ENCODE assay signal across 10 mouse cellular contexts in genomic region chr15:78868826-78869233, GRCm38 (mm10). TPM values are rescaled to one million over a fixed set of nuclear protein-coding genes. Genes with fewer than 3 reads are reported as not detected.
DNase-seq lines count a peak whose midpoint lies in the region; ATAC-seq and TF ChIP-seq lines count a peak whose summit lies in the region.
"Had no signal": no experiment of that assay in that cellular context is flagged by ENCODE, and none has a peak within 500 bp of the region (broad histone marks: within the 10 kb centered on the region; RNA-seq: fewer than 3 reads in every experiment).

No protein-coding gene starts in this region.

- no peak for TF ChIP-seq CTCF in lung, embryonic 14.5 days (IDR thresholded peaks at IDR 0.05; ENCODE audit: low read depth)
- TF ChIP-seq CTCF in lung, adult 2 months (IDR thresholded peaks at IDR 0.05; ENCODE audit: insufficient read depth, low read length), result no peak

- peak overlapping the region; percentile 94 for H3K27ac ChIP-seq in lung, embryonic 14.5 days (ENCODE audit: low read depth)
- H3K27ac ChIP-seq in forebrain, embryonic 13.5 days, result peak overlapping the region; percentile 72
- 0 out of 2 replicates have a peak overlapping the region, but pooled peaks have one; percentile 58 for H3K27ac ChIP-seq in limb, embryonic 14.5 days (replicated peaks; ENCODE audit: low read depth, low read length)
- peak overlapping the region; percentile 91 for H3K27ac ChIP-seq in stomach, embryonic 14.5 days (ENCODE audit: low read length)
- H3K27ac ChIP-seq: liver, embryonic 14.5 days had no signal

- H3K27me3 ChIP-seq in lung, embryonic 14.5 days (ENCODE audit: insufficient read depth, low read length), result no peaks in the 10 kb centered on the region
- no peaks in the 10 kb centered on the region for H3K27me3 ChIP-seq in forebrain, embryonic 13.5 days
- no peaks in the 10 kb centered on the region for H3K27me3 ChIP-seq in limb, embryonic 14.5 days (ENCODE audit: control insufficient read depth, insufficient read depth, low read length)
- H3K27me3 ChIP-seq in stomach, embryonic 14.5 days (ENCODE audit: control insufficient read depth, insufficient read depth, low read length), result no peaks in the 10 kb centered on the region

- peak; percentile 64 for DNase-seq in lung, embryonic 14.5 days
- DNase-seq in lung, adult 2 months, result no peak
- no peak for DNase-seq in limb, embryonic 14.5 days (ENCODE audit: low spot score)
- DNase-seq in right cerebral cortex, adult 2 months (ENCODE audit: low spot score in 2 of 2), result no peak
- DNase-seq in adrenal gland, postnatal 10 days, result no peak
- no peak for DNase-seq in Muller cell, postnatal 12 days (ENCODE audit: inconsistent ontology term)

- WGBS in lung, embryonic 14.5 days, result 30% methylated on average over 7 of the region's 7 CpGs
- WGBS in lung, adult 2 months, result 37% methylated on average over 7 of the region's 7 CpGs
- WGBS in forebrain, embryonic 13.5 days, result 44% methylated on average over 7 of the region's 7 CpGs
- WGBS in limb, embryonic 14.5 days, result 52% methylated on average over 7 of the region's 7 CpGs
- whole genome bisulfite sequencing in stomach, embryonic 14.5 days, result 41% methylated on average over 7 of the region's 7 CpGs

- no peaks in the 10 kb centered on the region for H3K9me3 ChIP-seq in lung, embryonic 14.5 days (ENCODE audit: low read depth, low read length)
- no peaks in the 10 kb centered on the region for H3K9me3 ChIP-seq in forebrain, embryonic 13.5 days (replicated peaks)
- no peaks in the 10 kb centered on the region for H3K9me3 ChIP-seq in limb, embryonic 14.5 days (ENCODE audit: control insufficient read depth, low read length)
- H3K9me3 ChIP-seq in stomach, embryonic 14.5 days (ENCODE audit: control insufficient read depth, low read depth, low read length), result no peaks in the 10 kb centered on the region

- TF ChIP-seq POLR2A in lung, adult 2 months (IDR thresholded peaks at IDR 0.05; ENCODE audit: borderline replicate concordance, extremely low read depth, low read depth, low read length), result no peak
- no peak for TF ChIP-seq POLR2A in limb, embryonic 14.5 days (IDR thresholded peaks at IDR 0.05; ENCODE audit: borderline replicate concordance, extremely low read depth, insufficient read depth, insufficient read length)

- ATAC-seq in lung, embryonic 14.5 days (ENCODE audit: insufficient read depth), result peak; percentile 55
- ATAC-seq in forebrain, embryonic 13.5 days, result peak; percentile 71
- ATAC-seq in limb, embryonic 14.5 days (ENCODE audit: low FRiP score, low read depth), result no peak
- peak; percentile 53; the same call in 1 of the 2 replicates for ATAC-seq in stomach, embryonic 14.5 days (ENCODE audit: insufficient number of reproducible peaks, insufficient read depth, low FRiP score, low read depth)

- no peak overlapping the region for H3K9ac ChIP-seq in lung, embryonic 14.5 days
- 0 out of 2 replicates have a peak overlapping the region, but pooled peaks have one; percentile 18 for H3K9ac ChIP-seq in forebrain, embryonic 13.5 days
- no peak overlapping the region for H3K9ac ChIP-seq in limb, embryonic 14.5 days (ENCODE audit: low read depth, low read length, severe bottlenecking)
- H3K9ac ChIP-seq in stomach, embryonic 14.5 days (replicated peaks; ENCODE audit: low read depth, low read length), result no peak overlapping the region
- H3K9ac ChIP-seq: liver, embryonic 14.5 days had no signal

- H3K4me2 ChIP-seq in lung, embryonic 14.5 days, result peak overlapping the region; percentile 38
- peak overlapping the region; percentile 10; the same call in 1 of the 2 replicates for H3K4me2 ChIP-seq in forebrain, embryonic 13.5 days
- no peak overlapping the region for H3K4me2 ChIP-seq in limb, embryonic 14.5 days (replicated peaks; ENCODE audit: low read depth, low read length, severe bottlenecking)
- H3K4me2 ChIP-seq in stomach, embryonic 14.5 days (replicated peaks; ENCODE audit: low read depth, low read length), result no peak overlapping the region

- peaks cover 9% of the 10 kb centered on the region for H3K4me1 ChIP-seq in lung, embryonic 14.5 days (ENCODE audit: insufficient read depth)
- H3K4me1 ChIP-seq in lung, adult 2 months (ENCODE audit: control insufficient read depth, insufficient read depth, low read length), result peaks cover 13% of the 10 kb centered on the region
- peaks cover 24% of the 10 kb centered on the region for H3K4me1 ChIP-seq in forebrain, embryonic 13.5 days
- H3K4me1 ChIP-seq in limb, embryonic 14.5 days (ENCODE audit: control insufficient read depth, insufficient read depth, low read length), result peaks cover 3% of the 10 kb centered on the region; the same call in 1 of the 2 replicates
- peaks cover 24% of the 10 kb centered on the region for H3K4me1 ChIP-seq in stomach, embryonic 14.5 days (ENCODE audit: control insufficient read depth, insufficient read depth, low read length)

- no peaks in the 10 kb centered on the region for H3K36me3 ChIP-seq in lung, embryonic 14.5 days (ENCODE audit: insufficient read depth)
- H3K36me3 ChIP-seq in forebrain, embryonic 13.5 days (ENCODE audit: poor library complexity, severe bottlenecking), result no peaks in the 10 kb centered on the region
- H3K36me3 ChIP-seq in limb, embryonic 14.5 days (ENCODE audit: control insufficient read depth, insufficient read depth, low read length), result no peaks in the 10 kb centered on the region
- no peaks in the 10 kb centered on the region for H3K36me3 ChIP-seq in stomach, embryonic 14.5 days (ENCODE audit: control insufficient read depth, insufficient read depth, low read length)

- H3K4me3 ChIP-seq in lung, embryonic 14.5 days (ENCODE audit: low read depth, low read length), result no peak overlapping the region
- H3K4me3 ChIP-seq in lung, adult 2 months (replicated peaks; ENCODE audit: extremely low read depth, low read depth, low read length), result no peak overlapping the region
- no peak overlapping the region for H3K4me3 ChIP-seq in forebrain, embryonic 13.5 days
- H3K4me3 ChIP-seq in limb, embryonic 14.5 days (replicated peaks; ENCODE audit: low read length), result no peak overlapping the region
- H3K4me3 ChIP-seq in stomach, embryonic 14.5 days (ENCODE audit: low read depth, low read length), result no peak overlapping the region
- H3K4me3 ChIP-seq: erythroblast, embryonic 14.5 days had no signal

RNA-seq across cellular contexts. Expression of gene Gga1, which starts 8.2 kb away (rescaled TPM):
- polyA plus RNA-seq in lung, embryonic 14.5 days (2014; fragmentation: Nextera tagmentation; extraction: Ambion mirVana), result 50.9 and 57.0 TPM in 2 replicates
- 113 and 121 TPM in 2 replicates for polyA plus RNA-seq in lung, adult 2 months (2012; rRNA removed)
- 50.3 and 53.7 TPM in 2 replicates for polyA plus RNA-seq in forebrain, embryonic 13.5 days (2015; fragmentation: Nextera tagmentation; extraction: Ambion mirVana)
- polyA plus RNA-seq in limb, embryonic 14.5 days (2012; rRNA removed), result 60.6 and 80.6 TPM in 2 replicates
- polyA plus RNA-seq in limb, embryonic 14.5 days (2014; fragmentation: Nextera tagmentation; extraction: Ambion mirVana), result 43.6 and 45.0 TPM in 2 replicates
- 38.2 and 40.4 TPM in 2 replicates for polyA plus RNA-seq in stomach, embryonic 14.5 days (2014; fragmentation: Nextera tagmentation; extraction: Ambion mirVana)
- total RNA-seq in adrenal gland, postnatal 10 days (2021), result 10 to 100 TPM; 48.8 to 50.6 TPM

RNA-seq across cellular contexts. Expression of gene Lgals2, which starts 13.5 kb away (rescaled TPM):
- 0.34 TPM in 1 of 2 replicates, not detected in the other for polyA plus RNA-seq in lung, embryonic 14.5 days (2014; fragmentation: Nextera tagmentation; extraction: Ambion mirVana)
- polyA plus RNA-seq in lung, adult 2 months (2012; rRNA removed), result 6.0 and 7.2 TPM in 2 replicates
- polyA plus RNA-seq in forebrain, embryonic 13.5 days (2015; fragmentation: Nextera tagmentation; extraction: Ambion mirVana), result not detected in 2 replicates
- 0.65 and 0.72 TPM in 2 replicates for polyA plus RNA-seq in limb, embryonic 14.5 days (2012; rRNA removed)
- polyA plus RNA-seq in limb, embryonic 14.5 days (2014; fragmentation: Nextera tagmentation; extraction: Ambion mirVana), result 0.58 TPM in 1 of 2 replicates, not detected in the other
- polyA plus RNA-seq in stomach, embryonic 14.5 days (2014; fragmentation: Nextera tagmentation; extraction: Ambion mirVana), result 30.0 and 39.7 TPM in 2 replicates
- total RNA-seq in adrenal gland, postnatal 10 days (2021), result 1 to 10 TPM; 1.8 to 5.1 TPM
- polyA plus RNA-seq: erythroblast, embryonic 14.5 days had no signal

RNA-seq across cellular contexts. Expression of gene Cdc42ep1, which starts 26.4 kb away (rescaled TPM):
- polyA plus RNA-seq in lung, embryonic 14.5 days (2014; fragmentation: Nextera tagmentation; extraction: Ambion mirVana), result 93.2 and 101 TPM in 2 replicates
- 221 and 277 TPM in 2 replicates for polyA plus RNA-seq in lung, adult 2 months (2012; rRNA removed)
- polyA plus RNA-seq in forebrain, embryonic 13.5 days (2015; fragmentation: Nextera tagmentation; extraction: Ambion mirVana), result 5.0 and 5.5 TPM in 2 replicates
- polyA plus RNA-seq in limb, embryonic 14.5 days (2012; rRNA removed), result 25.2 and 34.3 TPM in 2 replicates
- polyA plus RNA-seq in limb, embryonic 14.5 days (2014; fragmentation: Nextera tagmentation; extraction: Ambion mirVana), result 23.1 and 24.3 TPM in 2 replicates
- 40.7 and 41.7 TPM in 2 replicates for polyA plus RNA-seq in stomach, embryonic 14.5 days (2014; fragmentation: Nextera tagmentation; extraction: Ambion mirVana)
- 10 to 100 TPM; 40.9 to 48.6 TPM for total RNA-seq in adrenal gland, postnatal 10 days (2021)

RNA-seq across cellular contexts. Expression of gene Gm49510, which starts 30.6 kb away (rescaled TPM):
- 0.18 and 0.70 TPM in 2 replicates for polyA plus RNA-seq in lung, embryonic 14.5 days (2014; fragmentation: Nextera tagmentation; extraction: Ambion mirVana)
- 0.04 TPM in 1 of 2 replicates, not detected in the other for polyA plus RNA-seq in lung, adult 2 months (2012; rRNA removed)
- 0.15 and 0.16 TPM in 2 replicates for polyA plus RNA-seq in forebrain, embryonic 13.5 days (2015; fragmentation: Nextera tagmentation; extraction: Ambion mirVana)
- 0.19 and 0.20 TPM in 2 replicates for polyA plus RNA-seq in limb, embryonic 14.5 days (2012; rRNA removed)
- polyA plus RNA-seq in limb, embryonic 14.5 days (2014; fragmentation: Nextera tagmentation; extraction: Ambion mirVana), result 0.92 and 1.5 TPM in 2 replicates
- polyA plus RNA-seq in stomach, embryonic 14.5 days (2014; fragmentation: Nextera tagmentation; extraction: Ambion mirVana), result 0.21 TPM in 1 of 2 replicates, not detected in the other
- total RNA-seq in adrenal gland, postnatal 10 days (2021), result not detected

RNA-seq across cellular contexts. Expression of gene Sh3bp1, which starts 30.7 kb away (rescaled TPM):
- polyA plus RNA-seq in lung, embryonic 14.5 days (2014; fragmentation: Nextera tagmentation; extraction: Ambion mirVana), result 43.5 and 43.9 TPM in 2 replicates
- polyA plus RNA-seq in lung, adult 2 months (2012; rRNA removed), result 77.8 and 92.6 TPM in 2 replicates
- polyA plus RNA-seq in forebrain, embryonic 13.5 days (2015; fragmentation: Nextera tagmentation; extraction: Ambion mirVana), result 3.7 and 5.4 TPM in 2 replicates
- 127 and 202 TPM in 2 replicates for polyA plus RNA-seq in limb, embryonic 14.5 days (2012; rRNA removed)
- 51.7 and 54.9 TPM in 2 replicates for polyA plus RNA-seq in limb, embryonic 14.5 days (2014; fragmentation: Nextera tagmentation; extraction: Ambion mirVana)
- polyA plus RNA-seq in stomach, embryonic 14.5 days (2014; fragmentation: Nextera tagmentation; extraction: Ambion mirVana), result 43.5 and 51.4 TPM in 2 replicates
- 10 to 100 TPM; 11.7 to 17.1 TPM for total RNA-seq in adrenal gland, postnatal 10 days (2021)

Comparison
In these comparisons a context has a peak if more than half of its experiments do, and no peak if none do; other contexts are left out.
1. H3K4me2 ChIP-seq: peak in lung, embryonic 14.5 days (single experiment) and forebrain, embryonic 13.5 days (single experiment); none in limb, embryonic 14.5 days (single experiment) and stomach, embryonic 14.5 days (single experiment).
2. Peak in every context shown above with its lines, with median percentiles within 50 percentile points of each other: H3K27ac ChIP-seq.